Mouse (Mus musculus): ENCODE data around the gene Tspan9.

Tspan9 gene

GRCm38 (mm10) chr6:128099871-128100270 lies 43.5 kb downstream of the Tspan9 start:
- no peak for DNase-seq

DNA sequence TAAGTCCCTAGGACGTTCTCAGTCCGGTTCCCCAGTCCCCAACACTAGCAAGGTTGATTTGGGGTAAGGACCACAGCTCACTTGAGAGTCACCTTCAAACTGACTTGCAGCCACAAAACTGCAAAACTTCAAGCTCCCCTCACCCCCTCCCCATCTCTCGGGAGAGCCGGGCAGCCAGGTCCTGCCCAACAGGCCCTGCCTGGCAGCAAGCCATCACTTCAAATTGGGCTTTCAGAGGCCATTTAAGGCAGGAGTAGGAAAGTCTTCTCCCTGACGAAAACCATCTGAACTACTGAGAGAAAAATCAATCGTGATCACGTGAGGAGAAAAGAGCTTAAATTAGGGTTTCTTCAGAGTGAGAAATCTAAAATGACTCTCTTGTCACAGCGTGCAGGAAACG lies 44.2 kb downstream of the Tspan9 start:
- DNase-seq: peak; percentile 90

GRCm38 (mm10) chr6:128096521-128096920 lies 46.9 kb downstream of the Tspan9 start:
- DNase-seq: no peak

GRCm38 (mm10) chr6:128095906-128096305 lies 47.5 kb downstream of the Tspan9 start:
- no peak for DNase-seq

GRCm38 (mm10) chr6:128095131-128095530 lies 48.3 kb downstream of the Tspan9 start:
- DNase-seq: no peak

- DNase-seq: no peak
Observed at GRCm38 (mm10) chr6:128093856-128094628, 49.4 kb downstream of the Tspan9 start.

- DNase-seq: peak; percentile 96
Observed at GRCm38 (mm10) chr6:128092621-128093020, 50.8 kb downstream of the Tspan9 start.

DNA sequence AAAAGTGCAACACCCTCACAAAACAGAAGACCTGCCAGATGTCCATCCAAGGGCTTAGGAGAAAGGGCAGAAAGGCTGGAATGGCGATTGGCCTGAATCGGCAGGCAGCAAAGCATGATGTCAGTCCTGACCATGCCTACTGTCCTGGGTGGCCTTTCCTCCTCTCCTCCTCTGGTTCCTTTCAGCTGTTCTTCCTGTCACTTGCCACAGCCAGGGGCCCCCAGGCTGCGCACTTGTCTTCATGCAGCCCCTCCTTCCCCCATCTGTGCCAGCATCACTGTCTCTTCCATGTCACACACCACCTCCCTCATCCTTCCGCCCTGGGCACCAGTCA lies 51.6 kb downstream of the Tspan9 start:
- DNase-seq: peak; percentile 95

DNA sequence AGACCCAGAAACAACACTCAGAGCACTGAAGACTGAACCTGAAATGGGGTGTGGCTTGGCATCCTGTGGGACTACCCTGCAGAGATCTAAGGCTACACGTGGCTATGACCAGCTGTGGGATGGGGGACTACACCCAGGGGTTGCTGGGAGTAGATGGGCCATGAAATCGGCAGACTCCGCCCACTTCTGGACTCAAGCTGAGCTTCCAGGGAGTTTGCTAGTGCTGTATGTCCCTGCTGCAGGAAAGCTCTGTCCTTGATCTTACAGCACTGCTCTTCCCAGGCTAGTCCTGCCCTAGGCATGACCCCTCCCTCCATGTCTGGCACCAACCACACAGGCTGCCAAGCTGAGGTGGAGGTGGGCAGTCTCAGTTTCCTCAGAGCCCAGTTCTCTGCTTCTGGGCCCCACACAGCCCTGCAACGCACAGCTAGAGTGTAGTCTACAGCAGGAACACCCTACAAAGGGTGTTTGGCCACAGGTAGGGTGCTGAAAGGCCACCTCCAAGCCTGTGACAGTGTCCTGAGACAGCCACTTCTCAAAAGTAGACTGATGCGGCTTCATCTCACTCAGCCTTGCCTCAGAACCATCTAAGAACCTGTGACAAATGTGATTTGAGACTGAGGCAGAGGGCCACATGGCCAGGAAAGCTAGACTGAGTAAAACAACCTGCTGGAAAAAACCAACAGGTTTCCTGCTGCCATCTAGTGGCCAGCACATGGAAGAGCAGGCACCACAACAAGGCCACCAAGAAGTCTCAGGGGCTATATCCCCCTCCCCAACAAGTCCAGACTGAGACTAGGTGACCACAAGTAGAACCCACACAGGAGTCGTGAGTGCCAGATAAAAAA lies 52.2 kb downstream of the Tspan9 start:
- DNase-seq: peak; percentile 95

DNA sequence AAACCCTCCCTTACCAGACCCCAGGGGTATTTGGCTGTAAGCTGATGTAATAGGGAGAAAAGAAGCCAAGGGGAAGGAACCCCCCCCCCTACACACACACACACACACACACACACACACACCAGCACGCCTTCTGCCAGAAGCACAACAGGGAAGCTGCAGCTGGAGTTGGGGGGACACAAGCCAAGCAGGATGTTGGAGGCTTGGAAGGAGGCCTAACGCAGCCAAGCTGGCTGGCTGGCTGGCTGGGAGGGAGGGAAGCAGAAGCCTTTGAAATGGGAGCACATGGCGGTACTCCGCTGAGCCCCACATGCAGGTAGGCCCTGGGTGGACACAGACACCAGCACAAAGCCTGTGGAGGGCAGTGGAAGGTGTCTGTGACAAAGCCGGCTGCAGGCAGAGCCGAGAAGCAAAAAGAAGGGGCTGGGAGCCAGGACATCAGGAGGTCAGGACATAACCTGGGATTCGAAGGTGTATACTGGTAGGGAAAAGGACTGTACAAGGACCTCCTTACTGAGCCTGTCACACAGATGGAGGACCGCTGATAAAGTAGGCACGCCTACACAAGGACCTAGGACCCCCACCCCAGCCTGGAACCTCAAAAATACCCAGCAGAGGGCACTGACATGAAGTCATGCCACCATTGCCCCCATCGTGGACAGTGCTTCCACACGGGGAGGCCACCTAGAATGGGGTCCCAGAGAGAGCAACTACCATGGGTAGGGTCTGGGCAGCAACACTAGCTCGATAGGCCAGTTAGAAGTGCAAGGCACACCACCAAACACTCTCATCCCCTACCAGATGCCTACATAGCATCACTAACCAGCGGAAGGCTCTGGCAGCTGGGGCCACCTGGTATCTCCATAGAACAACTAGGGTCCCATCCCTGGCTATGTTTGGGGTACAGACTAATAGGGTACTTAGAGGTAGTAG lies 53.4 kb downstream of the Tspan9 start:
- peak; percentile 99 for DNase-seq

- peak; percentile 96 for DNase-seq
Observed at GRCm38 (mm10) chr6:128088746-128089523, 54.5 kb downstream of the Tspan9 start.

GRCm38 (mm10) chr6:128085488-128086066 lies 57.8 kb downstream of the Tspan9 start:
- DNase-seq: no peak

DNA sequence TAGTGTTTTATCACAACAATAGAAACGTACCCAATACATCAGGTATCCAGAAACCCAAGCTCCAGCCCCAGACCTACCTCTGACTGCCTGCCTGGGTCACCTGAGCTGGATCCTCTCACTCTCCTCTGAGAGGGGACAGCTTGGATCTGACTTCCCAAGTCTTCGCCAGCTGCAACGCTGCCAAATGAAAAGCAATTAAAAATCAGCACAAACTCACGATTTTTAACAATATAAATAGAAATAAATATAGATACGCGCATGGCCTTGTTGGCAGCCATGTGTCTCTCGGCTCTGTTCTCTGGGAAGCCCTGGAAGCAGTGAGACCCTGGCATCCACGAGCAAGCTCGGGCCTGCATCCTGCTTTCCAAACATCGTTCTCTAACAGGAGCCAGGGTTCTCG lies 60.1 kb downstream of the Tspan9 start:
- DNase-seq: no peak

DNA sequence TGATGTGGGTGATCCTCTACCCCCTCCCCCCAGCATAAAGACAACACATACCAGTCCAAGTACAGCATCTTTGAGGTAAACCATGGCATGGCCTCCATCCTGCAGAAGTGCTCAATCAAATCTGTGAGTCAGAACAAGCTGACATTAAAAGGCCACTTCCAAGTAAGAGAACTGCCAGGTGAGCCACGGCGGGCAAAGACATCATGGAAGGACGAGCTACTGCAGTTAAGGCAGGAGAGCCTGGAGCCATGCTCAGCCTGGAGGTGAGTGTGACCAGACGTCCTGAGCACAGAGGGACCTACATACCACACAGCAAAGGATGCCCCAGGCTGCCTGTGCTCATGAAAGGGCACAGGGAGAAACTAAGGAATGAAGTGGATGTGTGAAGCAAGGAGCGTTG lies 61.6 kb downstream of the Tspan9 start:
- no peak for DNase-seq

- no peak for DNase-seq
Observed at GRCm38 (mm10) chr6:128081293-128081692, 62.1 kb downstream of the Tspan9 start.

GRCm38 (mm10) chr6:128079576-128080224 lies 63.7 kb downstream of the Tspan9 start:
- no peak for DNase-seq

- peak; percentile 97 for DNase-seq
Observed at GRCm38 (mm10) chr6:128078508-128078907, 64.9 kb downstream of the Tspan9 start.

GRCm38 (mm10) chr6:128076104-128077020 lies 67.0 kb downstream of the Tspan9 start:
- DNase-seq: peak; percentile 96

DNA sequence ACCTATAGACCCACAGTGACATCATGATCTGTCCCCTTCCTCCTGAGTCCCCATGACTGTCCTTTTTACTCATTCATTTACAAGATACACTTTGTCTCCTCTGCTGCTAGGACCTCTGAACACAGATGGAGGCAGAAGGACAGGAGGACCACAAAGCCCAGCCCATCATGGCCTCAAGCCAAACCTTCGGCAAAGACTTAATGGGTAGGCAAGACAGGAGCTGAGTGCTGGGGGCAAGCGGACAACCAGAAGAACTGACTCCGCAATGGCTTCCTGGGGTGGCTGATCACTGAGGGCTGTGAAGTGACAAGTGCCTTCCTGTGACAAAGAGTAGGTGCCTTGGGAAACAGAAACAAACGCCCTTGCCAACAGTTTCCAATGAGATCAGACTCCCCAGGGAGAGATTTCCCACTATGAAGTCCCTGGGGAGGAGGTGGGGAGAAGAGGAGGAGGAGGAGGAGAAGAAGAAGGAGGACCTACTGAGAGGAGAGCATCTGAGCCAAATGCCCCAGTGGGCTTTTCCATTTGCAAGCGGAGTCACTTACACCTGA lies 67.9 kb downstream of the Tspan9 start:
- peak; percentile 95 for DNase-seq

Measured in heart, adult 11 months (tissue).